Mouse (Mus musculus): ENCODE measurements around the gene Slc34a3. TPM values are rescaled to one million over a fixed set of nuclear protein-coding genes. Genes with fewer than 3 reads are reported as not detected.

Slc34a3 gene
- polyA plus RNA-seq, 1 experiment from 2014 or later: not detected

DNA sequence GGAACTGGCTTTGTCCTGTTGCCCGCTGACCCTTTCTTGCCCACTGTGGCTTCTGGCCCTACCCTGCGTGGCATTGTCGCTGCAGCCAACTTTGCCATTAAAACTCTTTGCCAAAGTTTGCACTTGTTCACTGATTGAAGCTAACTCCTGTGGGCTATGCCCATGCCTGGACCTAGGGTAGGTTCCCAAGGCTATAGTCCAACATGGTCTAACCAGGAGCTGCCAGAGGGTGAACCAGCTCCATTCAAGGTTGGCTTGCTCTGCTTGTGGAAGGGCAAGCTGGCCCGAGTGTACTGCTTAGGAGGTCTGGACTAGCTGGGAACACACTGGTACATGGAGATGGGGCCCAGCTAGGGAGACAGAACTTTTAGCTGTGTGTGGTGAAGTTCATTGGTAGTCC, 10.0 kb upstream of the Slc34a3 start:
- Histone ChIP-seq H3K4me3 (no peak overlapping the region), H3K4me1 (peaks cover 36% of the 10 kb centered on the region), H3K4me2 (no peak overlapping the region), H3K9ac (no peak overlapping the region), H3K36me3 (peaks cover 41% of the 10 kb centered on the region), H3K27ac (no peak overlapping the region), H3K27me3 (replicated peaks) (peaks cover 30% of the 10 kb centered on the region), H3K9me3 (replicated peaks) (no peaks in the 10 kb centered on the region)
- 76% methylated on average over 4 of the region's 4 CpGs for WGBS (ENCODE audit: insufficient replicate concordance)
- no peak for ATAC-seq

DNA sequence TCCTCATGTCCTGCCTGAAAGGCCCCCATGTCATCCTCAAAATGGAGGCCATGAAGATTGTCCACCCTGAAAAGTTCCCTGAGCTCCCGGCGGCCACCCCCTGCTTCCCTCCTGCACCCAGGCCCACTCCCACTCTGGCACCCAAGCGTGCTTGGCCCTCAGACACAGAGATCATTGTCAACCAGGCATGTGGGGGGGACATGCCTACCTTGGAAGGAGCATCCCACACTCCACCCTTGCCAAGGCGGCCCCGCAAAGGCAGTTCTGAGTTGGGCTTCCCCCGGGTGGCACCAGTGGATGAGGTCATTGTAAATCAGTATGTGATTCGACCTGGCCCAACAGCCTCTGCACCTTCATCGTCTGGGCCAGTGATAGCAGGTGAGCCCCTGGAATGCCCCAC, 9.2 kb upstream of the Slc34a3 start:
- Histone ChIP-seq H3K9me3 (replicated peaks) (no peaks in the 10 kb centered on the region), H3K9ac (no peak overlapping the region), H3K27ac (no peak overlapping the region), H3K4me3 (no peak overlapping the region), H3K27me3 (replicated peaks) (peaks cover 30% of the 10 kb centered on the region), H3K36me3 (peaks cover 33% of the 10 kb centered on the region), H3K4me1 (peaks cover 36% of the 10 kb centered on the region), H3K4me2 (no peak overlapping the region)
- WGBS (ENCODE audit: insufficient replicate concordance): 72% methylated on average over 8 of the region's 8 CpGs
- ATAC-seq: no peak

DNA sequence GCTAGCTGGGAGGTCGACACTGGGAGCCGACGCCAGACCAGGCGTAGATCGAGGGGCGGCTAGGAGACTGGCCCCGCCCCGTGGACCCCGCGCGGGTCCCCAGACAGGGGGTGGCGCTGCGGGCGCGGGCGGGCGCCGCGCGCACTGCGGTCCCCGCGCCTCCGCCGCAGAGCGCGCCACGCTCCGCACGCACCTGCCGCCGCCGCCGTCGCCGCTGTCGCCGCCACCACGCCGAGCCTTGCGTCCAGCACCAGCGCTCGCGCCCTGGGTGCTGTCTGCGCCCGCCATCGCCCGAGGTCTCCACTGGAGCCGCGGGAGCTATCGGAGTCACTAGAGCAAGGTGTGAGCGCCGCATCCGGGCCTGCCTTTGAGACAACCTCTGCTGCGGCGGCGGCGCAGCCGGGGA, 7.9 kb upstream of the Slc34a3 start, which contains the start of the genes Rnf208 and Cysrt1:
Rnf208 (plus strand) TSS at position 155 of the 406 bp plus-strand sequence.
Cysrt1 (minus strand) TSS at position 352 of the 406 bp plus-strand sequence.
- Histone ChIP-seq H3K36me3 (peaks cover 21% of the 10 kb centered on the region), H3K9me3 (replicated peaks) (no peaks in the 10 kb centered on the region), H3K4me1 (peaks cover 36% of the 10 kb centered on the region), H3K27ac (no peak within 1 kb of the TSS), H3K4me2 (peak within 1 kb of the TSS; percentile 84), H3K9ac (peak within 1 kb of the TSS; percentile 53), H3K4me3 (peak within 1 kb of the TSS; percentile 58), H3K27me3 (replicated peaks) (peaks cover 30% of the 10 kb centered on the region)
- ATAC-seq: no peak
- under 1% methylated on average over 35 of the region's 59 CpGs for WGBS (ENCODE audit: insufficient replicate concordance)

DNA sequence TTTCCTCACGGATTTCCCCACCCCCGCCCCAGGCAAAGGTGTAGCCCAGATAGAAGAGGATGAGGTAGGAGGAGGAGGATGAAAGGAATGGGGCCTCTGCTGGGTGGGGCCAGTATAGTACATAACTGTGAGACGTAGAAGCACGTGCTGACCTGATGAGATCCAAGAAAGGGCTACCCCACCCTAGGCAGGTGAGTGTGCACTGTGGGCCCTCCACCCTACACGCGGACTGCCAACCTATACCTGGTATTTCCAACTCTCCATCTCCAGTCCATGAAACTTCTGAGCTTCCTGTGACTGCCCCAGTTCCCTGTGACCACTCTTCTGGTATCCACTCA, 7.2 kb upstream of the Slc34a3 start:
- Histone ChIP-seq H3K9ac (no peak overlapping the region), H3K4me2 (peak overlapping the region; percentile 84), H3K4me3 (peak overlapping the region; percentile 58), H3K27me3 (replicated peaks) (peaks cover 34% of the 10 kb centered on the region), H3K4me1 (peaks cover 41% of the 10 kb centered on the region), H3K9me3 (replicated peaks) (no peaks in the 10 kb centered on the region), H3K36me3 (peaks cover 14% of the 10 kb centered on the region), H3K27ac (no peak overlapping the region)
- peak; percentile 11; the same call in 1 of the 2 replicates for ATAC-seq
- WGBS (ENCODE audit: insufficient replicate concordance): 14% methylated on average over 6 of the region's 6 CpGs

DNA sequence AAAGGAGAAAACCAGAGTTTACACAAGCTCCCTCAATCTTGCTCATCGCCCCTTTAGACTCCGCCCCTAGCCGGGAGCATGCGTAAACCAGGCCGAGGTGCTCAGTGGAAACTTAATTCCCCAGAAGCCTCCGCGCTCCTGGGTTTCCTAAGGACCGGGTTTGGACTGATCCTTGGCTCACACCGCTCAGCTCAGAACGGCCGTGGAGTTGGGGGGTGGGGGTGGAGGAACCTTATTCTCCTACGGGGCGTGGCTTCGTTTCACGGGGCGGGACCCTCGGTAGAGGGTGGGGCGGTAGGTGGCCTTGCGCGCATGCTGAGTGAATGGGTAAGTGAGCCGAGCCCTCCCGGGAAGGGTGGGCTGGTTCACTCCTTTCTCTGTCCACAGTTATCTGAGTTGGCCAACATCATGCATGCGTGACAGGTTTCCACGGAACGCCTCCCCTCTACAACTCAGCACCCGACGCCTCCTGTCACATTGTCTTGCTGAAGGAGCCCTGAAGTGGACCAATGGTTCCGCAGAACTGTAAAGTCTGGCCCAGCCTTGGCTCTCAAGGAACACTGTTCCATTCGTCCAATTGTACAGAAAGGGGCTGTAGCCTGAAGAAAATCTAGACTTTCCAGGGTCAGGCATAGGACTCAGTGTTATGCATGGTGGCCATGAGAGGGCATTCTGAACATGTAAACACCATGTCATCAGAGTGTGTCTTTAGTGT, 6.7 kb upstream of the Slc34a3 start:
- under 1% methylated on average over 29 of the region's 29 CpGs for WGBS (ENCODE audit: insufficient replicate concordance)
- peak overlapping the region; percentile 84 for H3K4me2 ChIP-seq
- no peaks in the 10 kb centered on the region for H3K9me3 ChIP-seq (replicated peaks)
- peaks cover 9% of the 10 kb centered on the region for H3K36me3 ChIP-seq
- peak overlapping the region; percentile 58 for H3K4me3 ChIP-seq
- peak overlapping the region; percentile 45; the same call in 1 of the 2 replicates for H3K27ac ChIP-seq
- H3K9ac ChIP-seq: peak overlapping the region; percentile 28; the same call in 1 of the 2 replicates
- H3K4me1 ChIP-seq: peaks cover 46% of the 10 kb centered on the region
- peak; percentile 76 for ATAC-seq
- peaks cover 38% of the 10 kb centered on the region for H3K27me3 ChIP-seq (replicated peaks)

DNA sequence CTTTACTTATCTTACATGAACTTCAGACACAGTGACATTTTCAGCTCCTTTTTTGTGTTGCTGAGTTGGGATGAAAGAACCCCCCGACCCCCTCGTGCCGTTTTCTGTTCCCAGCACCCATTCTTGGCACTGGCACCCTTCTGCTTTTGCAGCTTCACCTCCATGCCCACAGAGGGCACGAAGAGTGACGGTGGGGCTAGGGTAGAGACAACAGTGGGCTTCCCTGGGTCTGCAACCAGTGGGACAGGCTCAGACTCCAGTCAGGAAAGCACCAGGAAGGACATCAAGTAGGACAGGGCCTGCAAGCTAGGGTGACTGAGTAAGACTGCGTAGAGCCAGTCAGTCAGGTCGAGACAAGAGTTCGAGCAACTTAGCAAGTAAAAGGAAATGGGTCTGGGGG, 6.1 kb upstream of the Slc34a3 start:
- 0 out of 2 replicates have a peak overlapping the region, but pooled peaks have one; percentile 28 for H3K9ac ChIP-seq
- ATAC-seq: no peak
- WGBS (ENCODE audit: insufficient replicate concordance): 49% methylated on average over 8 of the region's 8 CpGs
- peaks cover 3% of the 10 kb centered on the region; the same call in 1 of the 2 replicates for H3K36me3 ChIP-seq
- peak overlapping the region; percentile 58 for H3K4me3 ChIP-seq
- H3K27ac ChIP-seq: no peak overlapping the region
- H3K4me1 ChIP-seq: peaks cover 50% of the 10 kb centered on the region
- H3K9me3 ChIP-seq (replicated peaks): no peaks in the 10 kb centered on the region
- H3K4me2 ChIP-seq: peak overlapping the region; percentile 84
- H3K27me3 ChIP-seq (replicated peaks): peaks cover 44% of the 10 kb centered on the region

DNA sequence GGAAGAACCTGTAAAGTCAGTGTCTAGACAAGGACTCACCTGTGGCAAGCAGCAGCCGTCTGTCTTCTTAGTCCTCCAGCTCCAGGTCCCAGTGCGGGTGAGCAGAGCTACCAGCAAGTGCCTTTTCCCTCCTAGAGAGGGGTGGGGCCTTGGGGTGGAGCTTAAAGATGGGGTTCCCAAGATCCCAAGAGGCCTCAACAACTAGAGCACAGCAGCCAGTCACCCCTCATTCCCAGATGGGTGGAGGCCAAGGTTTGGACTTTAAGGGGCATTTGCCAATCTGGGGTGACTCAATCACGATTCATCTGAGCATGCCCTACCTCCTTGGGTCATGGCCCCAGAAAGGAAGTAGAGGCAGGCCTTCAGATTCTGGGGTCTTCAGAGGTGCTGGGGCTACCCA, 5.6 kb upstream of the Slc34a3 start:
- H3K9me3 ChIP-seq (replicated peaks): no peaks in the 10 kb centered on the region
- H3K4me1 ChIP-seq: peaks cover 50% of the 10 kb centered on the region
- ATAC-seq: no peak
- no peaks in the 10 kb centered on the region for H3K36me3 ChIP-seq
- H3K27me3 ChIP-seq (replicated peaks): peaks cover 48% of the 10 kb centered on the region
- WGBS (ENCODE audit: insufficient replicate concordance): 76% methylated on average over 3 of the region's 3 CpGs
- H3K27ac ChIP-seq: no peak overlapping the region
- no peak overlapping the region for H3K4me3 ChIP-seq
- H3K4me2 ChIP-seq: no peak overlapping the region
- no peak overlapping the region for H3K9ac ChIP-seq

DNA sequence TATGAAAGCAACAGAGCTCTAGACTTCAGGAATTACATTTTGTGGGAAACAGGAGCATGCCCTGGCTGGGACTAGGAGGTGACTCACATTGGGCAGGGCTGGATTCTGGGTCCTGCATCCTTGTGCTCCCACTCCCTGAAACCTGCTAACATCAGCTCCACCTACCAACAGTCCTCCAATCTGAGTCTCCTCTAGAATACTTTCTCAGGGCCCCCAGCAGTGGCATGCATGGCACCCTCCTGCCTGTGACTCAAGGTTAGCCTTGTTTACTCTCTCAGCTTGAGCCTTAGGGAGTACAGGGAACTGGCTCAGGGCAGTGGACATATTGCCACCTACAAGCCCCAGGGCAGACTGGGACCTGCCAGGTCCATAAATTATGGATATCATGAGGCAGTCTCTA, 3.9 kb upstream of the Slc34a3 start:
- Histone ChIP-seq H3K9ac (no peak overlapping the region), H3K36me3 (no peaks in the 10 kb centered on the region), H3K4me1 (peaks cover 65% of the 10 kb centered on the region), H3K27me3 (replicated peaks) (peaks cover 45% of the 10 kb centered on the region), H3K4me2 (no peak overlapping the region), H3K4me3 (no peak overlapping the region), H3K9me3 (replicated peaks) (no peaks in the 10 kb centered on the region), H3K27ac (no peak overlapping the region)
- no peak for ATAC-seq

DNA sequence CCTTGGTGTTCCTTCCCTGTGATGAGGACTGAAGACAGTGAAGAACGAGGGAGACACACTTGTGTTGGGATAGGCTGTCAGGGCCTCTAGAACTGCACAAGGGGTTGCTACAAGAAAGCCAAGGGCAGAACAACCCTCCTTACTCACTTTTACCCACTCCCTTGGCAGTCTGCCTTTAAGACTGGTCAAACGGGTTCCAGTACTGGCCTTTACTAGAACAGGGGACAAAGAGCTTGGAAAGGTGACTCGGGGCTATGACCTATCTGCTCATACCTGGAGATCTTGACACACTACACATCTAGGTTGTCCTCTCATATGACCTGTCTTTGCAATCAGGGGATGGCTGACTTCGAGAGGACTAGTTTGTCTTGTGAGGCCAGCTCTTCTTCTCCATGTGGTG, 3.4 kb upstream of the Slc34a3 start:
- H3K4me3 ChIP-seq: no peak overlapping the region
- H3K27ac ChIP-seq: no peak overlapping the region
- H3K9me3 ChIP-seq (replicated peaks): no peaks in the 10 kb centered on the region
- ATAC-seq: no peak
- WGBS (ENCODE audit: insufficient replicate concordance): 55% methylated on average over 4 of the region's 4 CpGs
- H3K9ac ChIP-seq: no peak overlapping the region
- H3K4me1 ChIP-seq: peaks cover 60% of the 10 kb centered on the region
- no peak overlapping the region for H3K4me2 ChIP-seq
- peaks cover 39% of the 10 kb centered on the region for H3K27me3 ChIP-seq (replicated peaks)
- H3K36me3 ChIP-seq: no peaks in the 10 kb centered on the region

DNA sequence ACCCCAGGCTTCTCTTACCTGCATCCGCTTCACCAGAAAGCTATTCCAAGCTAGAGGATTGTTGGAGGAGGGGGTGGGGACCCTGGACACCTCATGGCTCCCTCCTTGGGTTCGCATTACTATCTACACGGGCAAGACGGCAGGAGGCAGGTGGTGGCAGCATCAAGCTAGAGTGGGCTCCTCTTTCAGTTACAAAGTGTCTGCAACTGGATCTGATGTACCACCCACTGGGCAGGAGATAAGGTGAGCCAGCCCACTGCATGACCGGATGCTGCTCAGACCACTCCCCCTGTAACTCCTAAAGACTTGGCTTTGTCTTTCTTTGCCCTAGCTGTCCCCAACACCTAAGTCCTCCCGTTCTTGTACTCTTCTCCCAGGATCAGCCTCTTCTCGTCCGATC, 2.5 kb upstream of the Slc34a3 start, which contains the start of gene Rnf224:
Rnf224 (minus strand) TSS at position 174 of the 400 bp plus-strand sequence.
- Histone ChIP-seq H3K36me3 (no peaks in the 10 kb centered on the region), H3K27me3 (replicated peaks) (peaks cover 32% of the 10 kb centered on the region), H3K4me1 (peaks cover 51% of the 10 kb centered on the region), H3K4me2 (peak within 1 kb of the TSS; percentile 9; the same call in 1 of the 2 replicates), H3K4me3 (no peak within 1 kb of the TSS), H3K9me3 (replicated peaks) (no peaks in the 10 kb centered on the region), H3K27ac (no peak within 1 kb of the TSS), H3K9ac (no peak within 1 kb of the TSS)
- ATAC-seq: no peak
- WGBS (ENCODE audit: insufficient replicate concordance): 16% methylated on average over 8 of the region's 8 CpGs

DNA sequence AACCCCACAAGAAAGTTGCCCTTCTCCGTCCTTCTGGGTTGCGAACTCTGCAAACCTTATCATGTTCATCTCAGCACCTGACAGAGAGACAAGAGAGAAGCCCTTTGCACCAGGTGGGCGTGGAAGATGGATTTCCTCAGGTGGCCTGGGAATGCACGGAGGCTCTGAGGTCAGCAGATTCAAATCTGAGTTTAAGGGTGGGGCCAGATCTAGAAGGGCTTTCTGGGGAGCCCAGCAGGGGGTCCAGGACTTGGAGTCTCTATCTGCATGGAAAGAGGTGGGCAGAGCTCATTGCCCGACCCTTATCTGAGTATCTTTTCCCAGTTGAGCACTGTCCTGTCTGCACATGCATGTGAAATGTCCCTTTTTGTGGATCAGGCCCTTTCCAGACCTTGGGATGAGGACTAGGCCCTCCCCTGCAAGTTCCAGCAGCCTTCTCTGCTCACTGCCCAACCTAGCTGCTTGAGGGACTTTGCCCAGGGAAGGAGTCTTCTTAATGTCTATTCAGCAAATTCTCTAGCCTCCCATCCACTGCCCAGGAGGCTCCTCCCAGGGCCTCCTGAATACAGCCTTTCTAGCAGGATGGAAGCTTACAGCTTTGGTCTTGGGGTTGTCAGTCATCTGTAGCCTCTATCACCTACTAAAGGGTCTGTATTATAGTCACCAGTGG, 522 bp upstream of the Slc34a3 start:
- H3K36me3 ChIP-seq: no peaks in the 10 kb centered on the region
- no peak overlapping the region for H3K4me2 ChIP-seq
- peaks cover 31% of the 10 kb centered on the region for H3K4me1 ChIP-seq
- H3K4me3 ChIP-seq: no peak overlapping the region
- peaks cover 37% of the 10 kb centered on the region for H3K27me3 ChIP-seq (replicated peaks)
- no peak for ATAC-seq
- WGBS (ENCODE audit: insufficient replicate concordance): 53% methylated on average over 5 of the region's 5 CpGs
- no peak overlapping the region for H3K27ac ChIP-seq
- H3K9me3 ChIP-seq (replicated peaks): no peaks in the 10 kb centered on the region
- H3K9ac ChIP-seq: no peak overlapping the region

DNA sequence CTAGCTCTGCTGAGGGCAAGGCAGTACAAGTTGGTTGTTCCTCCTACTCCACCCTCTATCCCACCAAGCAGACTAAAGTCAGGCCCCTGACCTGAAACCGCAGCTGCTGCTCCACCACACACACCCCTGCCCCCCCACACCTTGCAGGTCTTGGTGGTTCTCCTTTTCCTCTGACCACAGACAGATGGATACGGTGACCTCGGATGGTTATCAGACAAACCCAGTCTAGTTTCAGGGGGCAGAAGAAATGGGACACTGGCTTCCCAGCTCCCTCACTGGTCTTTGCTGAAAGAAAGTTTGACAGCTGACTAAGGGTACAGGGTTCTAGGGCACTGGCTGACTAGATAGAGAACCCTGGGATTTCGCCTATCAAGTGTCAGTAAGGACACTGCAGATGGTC, 743 bp downstream of the Slc34a3 start:
- Histone ChIP-seq H3K9me3 (replicated peaks) (no peaks in the 10 kb centered on the region), H3K36me3 (no peaks in the 10 kb centered on the region), H3K27ac (no peak overlapping the region), H3K4me1 (peaks cover 38% of the 10 kb centered on the region), H3K9ac (no peak overlapping the region), H3K27me3 (replicated peaks) (peaks cover 37% of the 10 kb centered on the region), H3K4me2 (no peak overlapping the region), H3K4me3 (no peak overlapping the region)
- ATAC-seq: no peak
- WGBS (ENCODE audit: insufficient replicate concordance): 14% methylated on average over 4 of the region's 4 CpGs

All from liver, embryonic 12.5 days (tissue).